8 mouse cellular contexts compared by ENCODE assay signal in genomic region chr13:40886643-40887381, GRCm38 (mm10). TPM values are rescaled to one million over a fixed set of nuclear protein-coding genes. Genes with fewer than 3 reads are reported as not detected.
DNase-seq lines count a peak whose midpoint lies in the region; ATAC-seq lines count a peak whose summit lies in the region.

No protein-coding gene starts in this region.

- WGBS in liver, embryonic 13.5 days (ENCODE audit: insufficient replicate concordance), result 3% methylated on average over 22 of the region's 22 CpGs
- WGBS in neural tube, embryonic 13.5 days, result 1% methylated on average over 22 of the region's 22 CpGs

- no peak overlapping the region for H3K27ac ChIP-seq in liver, embryonic 13.5 days
- H3K27ac ChIP-seq in neural tube, embryonic 13.5 days (replicated peaks), result no peak overlapping the region

- peaks cover 16% of the 10 kb centered on the region; the same call in 1 of the 2 replicates for H3K4me1 ChIP-seq in liver, embryonic 13.5 days (replicated peaks)
- H3K4me1 ChIP-seq in neural tube, embryonic 13.5 days (replicated peaks), result peaks cover 26% of the 10 kb centered on the region

- peaks cover 24% of the 10 kb centered on the region for H3K27me3 ChIP-seq in liver, embryonic 13.5 days
- peaks cover 16% of the 10 kb centered on the region; the same call in 1 of the 2 replicates for H3K27me3 ChIP-seq in neural tube, embryonic 13.5 days

- H3K36me3 ChIP-seq in liver, embryonic 13.5 days, result no peaks in the 10 kb centered on the region
- H3K36me3 ChIP-seq in neural tube, embryonic 13.5 days, result no peaks in the 10 kb centered on the region

- H3K9me3 ChIP-seq in liver, embryonic 13.5 days (replicated peaks), result no peaks in the 10 kb centered on the region
- no peaks in the 10 kb centered on the region for H3K9me3 ChIP-seq in neural tube, embryonic 13.5 days

- peak overlapping the region; percentile 30 for H3K4me3 ChIP-seq in liver, embryonic 13.5 days (replicated peaks)
- H3K4me3 ChIP-seq in neural tube, embryonic 13.5 days, result peak overlapping the region; percentile 34

- H3K4me2 ChIP-seq in liver, embryonic 13.5 days, result peak overlapping the region; percentile 56
- H3K4me2 ChIP-seq in neural tube, embryonic 13.5 days, result peak overlapping the region; percentile 63

- 0 out of 2 replicates have a peak overlapping the region, but pooled peaks have one; percentile 8 for H3K9ac ChIP-seq in liver, embryonic 13.5 days
- peak overlapping the region; percentile 67 for H3K9ac ChIP-seq in neural tube, embryonic 13.5 days

- ATAC-seq in liver, embryonic 13.5 days (ENCODE audit: low read depth), result no peak
- peak; percentile 36; the same call in 1 of the 2 replicates for ATAC-seq in neural tube, embryonic 13.5 days (ENCODE audit: low read depth)

- intact Hi-C loops in heart, postnatal 36 days (cut with DNase I), result loop anchor here (1.0 to 2.0 kb wide), 3 partner anchors 29 to 92 kb away; no protein-coding TSS in a partner anchor

- DNase-seq in adrenal gland, postnatal 14 days, result peak; percentile 24
- no peak for DNase-seq in adrenal gland, postnatal 36 days
- peak; percentile 71 for DNase-seq in embryo, embryonic 11 days
- peak; percentile 21 to 30 for DNase-seq in heart, postnatal 36 days
- DNase-seq in liver, embryonic 13.5 days, result no peak
- no peak for DNase-seq in urinary bladder, postnatal 10 days (ENCODE audit: low spot score)
- DNase-seq in left cerebral cortex, adult 9 months (ENCODE audit: low spot score in 2 of 2), result no peak

RNA-seq across cellular contexts. Expression of gene Gcnt2, which starts 27.3 kb away (rescaled TPM):
- total RNA-seq in adrenal gland, postnatal 14 days (2021), result 11.3 and 13.1 TPM in 2 replicates
- 1 to 10 TPM; 6.0 to 9.1 TPM for total RNA-seq in adrenal gland, postnatal 36 days (2021)
- 10 to 100 TPM in 1 of 2 experiments, 1 to 10 TPM in 1; 9.0 to 11.9 TPM for total RNA-seq in heart, postnatal 36 days (2021)
- polyA plus RNA-seq in liver, embryonic 13.5 days (2015; fragmentation: Nextera tagmentation; extraction: Ambion mirVana), result 0.77 and 1.3 TPM in 2 replicates
- 3.9 and 4.6 TPM in 2 replicates for polyA plus RNA-seq in neural tube, embryonic 13.5 days (2015; fragmentation: Nextera tagmentation; extraction: Ambion mirVana)

Comparison
In these comparisons a context has a peak if more than half of its experiments do, and no peak if none do; other contexts are left out.
1. DNase-seq: peak in adrenal gland, postnatal 14 days (single experiment), embryo, embryonic 11 days (single experiment) and heart, postnatal 36 days (2 of 2); none in adrenal gland, postnatal 36 days (0 of 2), liver, embryonic 13.5 days (single experiment), urinary bladder, postnatal 10 days (single experiment) and left cerebral cortex, adult 9 months (0 of 2).